Mouse (Mus musculus) ES-Bruce4 (cell line): ENCODE measurements around the gene Crybb3.

Experiments
- CTCF ChIP-seq: IDR thresholded peaks from one replicate; pipeline ENCODE4 v1.8.1; 2011; ENCODE audit warnings: low read depth, low read length
- POLR2A ChIP-seq: IDR thresholded peaks from one replicate; pipeline ENCODE4 v1.8.1; 2011; ENCODE audit warnings: low read length; ENCODE audit not compliant: insufficient read depth

DNA sequence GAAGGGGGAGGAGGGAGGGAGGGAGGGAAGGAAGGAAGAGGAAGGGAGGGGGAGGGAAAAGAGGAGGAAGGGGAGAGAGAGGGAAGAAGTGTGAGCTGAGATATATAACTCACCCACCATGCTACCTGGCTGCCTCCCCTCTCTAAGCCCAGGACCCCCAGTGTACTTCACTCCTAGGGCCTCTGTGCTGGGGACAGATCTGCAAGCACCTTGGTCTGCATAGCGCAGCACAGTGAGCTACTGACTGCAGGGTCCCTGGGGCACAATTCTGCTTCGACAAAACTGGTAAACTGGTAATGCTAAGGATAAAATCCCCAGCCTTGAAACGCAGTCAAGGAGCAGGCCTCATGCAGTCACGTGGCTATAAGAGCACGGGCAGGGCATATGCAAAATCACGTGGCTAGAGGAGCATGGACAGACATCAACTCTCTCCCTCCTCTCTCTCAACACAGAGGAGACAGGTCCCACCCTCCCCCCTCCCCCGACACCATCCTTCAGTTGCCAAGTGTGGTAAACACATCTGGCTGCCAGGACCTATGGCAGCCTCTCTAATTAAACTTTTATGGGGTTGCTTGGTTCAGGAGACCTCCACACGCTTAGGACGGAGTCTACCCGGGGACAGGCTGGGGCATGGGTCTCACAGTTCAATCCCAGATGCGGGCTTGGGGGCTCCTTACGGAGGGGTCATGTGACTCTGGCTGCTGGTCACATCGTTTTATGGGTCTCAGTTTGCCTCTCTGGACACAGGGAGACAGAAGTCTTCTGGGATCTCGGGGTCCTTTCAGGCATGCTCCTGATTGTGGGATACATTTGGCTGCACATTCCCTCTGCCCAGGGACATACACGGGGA is 39.6 kb upstream of the Crybb3 start:
- no peak for TF ChIP-seq CTCF
- TF ChIP-seq POLR2A, result no peak
